Mouse (Mus musculus): ENCODE data around the gene Olfr1500. TPM values are rescaled to one million over a fixed set of nuclear protein-coding genes. Genes with fewer than 3 reads are reported as not detected.
"Not testable (repeated sequence)": the region's sequence is repeated elsewhere in the genome, so short reads cannot be mapped to it uniquely, and the experiment has no call there.

Gene Olfr1500
- total RNA-seq (2015) (not detected in 2 replicates), total RNA-seq (2017) (not detected in 2 replicates)

DNA sequence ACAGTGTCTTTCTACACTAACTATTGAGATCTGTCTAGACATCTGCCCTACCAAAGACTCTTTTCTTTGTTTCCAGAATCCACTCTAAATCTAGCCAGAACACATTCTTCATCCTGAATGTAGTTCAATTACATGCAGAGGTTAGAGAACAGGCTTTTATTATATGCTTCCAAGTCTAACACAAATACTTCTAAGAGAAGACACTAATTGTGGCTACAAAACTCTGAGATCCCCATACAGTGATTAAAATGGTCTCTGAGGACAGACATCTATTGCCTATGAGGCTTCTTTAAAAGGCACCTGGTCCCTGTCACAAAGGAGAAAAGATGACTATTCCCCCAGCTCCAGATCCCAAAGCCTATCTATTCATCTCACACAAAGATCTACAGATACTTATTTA, at the start of gene Olfr1500:
Gene Olfr1500 (minus strand): TSS at position 101 of the 400 bp plus-strand sequence.
- no peak for ATAC-seq (replicated peaks; ENCODE audit: poor library complexity)

DNA sequence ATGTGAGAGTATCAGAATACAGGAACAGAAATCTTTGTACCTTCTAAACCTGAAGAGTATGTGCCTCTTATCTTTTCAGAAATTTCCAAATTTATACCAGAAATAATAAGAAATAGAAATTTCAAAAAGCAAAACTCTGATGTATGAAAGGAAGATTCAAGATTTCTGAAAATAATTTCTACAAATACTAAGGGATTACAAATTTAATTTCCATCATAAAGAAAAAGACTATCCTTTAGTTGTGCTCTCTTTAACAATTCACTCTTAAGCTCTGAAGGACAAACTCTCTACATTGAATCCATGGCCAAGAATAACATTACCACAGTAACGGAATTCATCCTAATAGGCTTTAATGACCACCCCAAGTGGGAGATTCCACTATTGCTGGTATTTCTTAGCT, 31.2 kb upstream of the Olfr1500 start, which contains the start of gene Olfr1502:
Gene Olfr1502 (plus strand): TSS at position 301 of the 400 bp plus-strand sequence.
- ATAC-seq (replicated peaks; ENCODE audit: poor library complexity), result no peak

DNA sequence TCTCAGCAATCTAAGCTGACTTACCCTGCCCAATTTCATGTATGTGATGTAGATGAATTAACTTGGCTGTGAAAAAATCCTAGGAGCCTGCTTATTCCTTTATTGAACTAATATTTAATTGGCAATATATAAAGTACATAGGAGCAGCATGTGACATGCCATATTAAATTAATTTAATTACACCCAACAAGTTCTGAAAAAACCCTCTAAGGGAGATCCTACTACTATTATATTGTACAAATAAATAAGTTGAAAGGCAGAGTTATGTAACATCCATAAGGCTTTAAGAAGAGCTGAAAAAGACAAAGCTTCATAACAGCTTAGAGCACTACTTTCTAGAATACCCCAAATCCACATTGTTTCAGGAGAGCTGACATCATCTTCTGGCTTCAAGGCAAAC, 20.3 kb upstream of the Olfr1500 start, which contains the start of gene Olfr1501:
Gene Olfr1501 (minus strand): TSS at position 101 of the 400 bp plus-strand sequence.
- not testable (repeated sequence) for ATAC-seq (replicated peaks; ENCODE audit: poor library complexity)

DNA sequence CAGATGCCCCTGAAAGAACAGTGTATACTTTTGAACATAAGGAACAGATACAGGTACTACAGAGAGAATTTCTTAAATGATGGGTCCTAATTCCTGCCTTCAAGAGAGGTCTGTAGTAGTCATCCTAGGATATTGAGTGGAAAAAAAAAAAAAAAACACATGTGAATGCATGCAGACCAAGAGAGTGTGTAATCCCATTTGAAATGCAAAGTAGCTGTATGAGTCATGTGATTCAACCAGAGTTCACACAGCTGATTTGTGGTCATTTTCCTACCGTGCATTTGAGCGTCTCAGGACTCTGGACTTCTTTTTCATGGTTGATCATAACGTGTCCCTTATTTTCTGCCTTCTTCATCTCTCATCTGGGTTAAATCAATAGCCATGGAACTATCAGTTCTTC, 1.8 kb downstream of the Olfr1500 start:
- ATAC-seq (replicated peaks; ENCODE audit: poor library complexity), result no peak

DNA sequence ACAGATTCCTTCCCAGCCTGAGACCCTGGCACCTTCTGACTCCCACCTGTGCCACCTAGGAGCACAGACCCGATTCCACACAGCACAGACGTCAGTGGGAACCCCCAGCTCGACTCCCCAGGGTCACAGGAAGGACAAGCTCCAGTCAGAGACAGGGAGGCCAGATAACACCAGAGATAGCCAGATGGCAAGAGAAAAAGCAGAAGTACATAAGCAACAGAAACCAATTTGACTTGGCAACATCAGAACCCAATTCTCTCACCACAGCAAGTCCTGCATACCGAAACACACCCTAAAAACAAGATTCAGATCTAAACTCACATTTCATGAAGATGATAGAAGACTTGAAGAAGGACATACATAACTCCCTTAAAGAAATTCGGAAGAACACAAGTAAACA, 9.4 kb downstream of the Olfr1500 start:
- ATAC-seq (replicated peaks; ENCODE audit: poor library complexity), result 0 out of 2 replicates have a peak, but pooled peaks have one; percentile 29

DNA sequence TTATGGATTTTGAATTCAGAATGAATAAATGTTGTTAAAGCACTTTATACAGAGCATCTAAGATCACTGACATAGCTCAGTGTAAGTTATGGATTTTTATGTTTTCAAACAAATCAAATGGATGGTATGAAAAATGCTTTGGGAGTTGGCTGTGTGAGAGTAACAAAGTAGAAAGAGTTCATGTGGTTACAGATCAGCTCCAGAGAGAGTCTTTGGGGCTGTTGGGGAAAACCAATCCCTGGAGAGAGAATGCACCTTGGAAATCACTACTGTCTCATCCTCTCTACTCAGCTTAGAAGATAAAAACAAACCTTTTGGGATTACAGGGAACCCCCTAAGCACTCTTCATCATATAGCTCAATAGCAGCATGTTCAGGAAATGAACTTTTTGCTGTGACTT, 10.9 kb downstream of the Olfr1500 start, which contains the start of gene Olfr1499:
Gene Olfr1499 (minus strand): TSS at position 101 of the 400 bp plus-strand sequence.
- ATAC-seq (replicated peaks; ENCODE audit: poor library complexity), result no peak

DNA sequence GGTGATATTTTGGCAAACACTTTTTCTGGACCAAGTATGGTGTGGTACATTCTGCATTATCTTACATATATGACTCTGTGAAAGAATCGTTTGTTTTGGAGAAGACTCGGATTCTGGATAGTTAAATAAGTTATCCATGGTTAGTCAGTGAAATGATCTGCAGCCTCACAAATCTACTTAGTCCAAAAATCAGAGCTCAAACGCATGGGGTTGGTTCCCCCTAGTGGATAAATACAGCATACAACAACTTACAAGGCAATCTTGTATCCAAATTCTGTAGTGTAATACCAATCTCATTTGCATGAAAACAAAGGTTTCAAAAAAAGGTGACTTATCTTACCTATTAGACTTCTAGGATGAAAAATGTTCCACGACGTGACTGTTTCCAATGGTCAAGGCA, 11.5 kb downstream of the Olfr1500 start:
- ATAC-seq (replicated peaks; ENCODE audit: poor library complexity), result 0 out of 2 replicates have a peak, but pooled peaks have one; percentile 39

DNA sequence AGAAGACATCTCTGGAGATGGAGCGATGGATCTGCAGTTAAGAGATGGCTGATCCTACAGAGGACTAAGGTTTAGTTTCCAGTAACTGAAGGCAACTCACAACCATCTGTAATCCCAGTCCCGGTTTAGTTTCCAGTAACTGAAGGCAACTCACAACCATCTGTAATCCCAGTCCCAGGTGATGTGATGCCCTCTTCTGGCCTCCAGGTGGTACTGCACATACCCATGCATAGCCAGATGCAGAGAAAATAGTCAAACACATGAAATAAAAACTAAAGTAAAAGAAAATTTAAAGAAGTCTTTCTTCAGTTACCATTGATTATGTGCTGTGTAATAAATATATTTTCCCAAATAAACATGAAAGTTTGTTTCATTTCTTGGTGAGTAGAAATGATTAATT, 17.5 kb downstream of the Olfr1500 start:
- ATAC-seq (replicated peaks; ENCODE audit: poor library complexity), result 0 out of 2 replicates have a peak, but pooled peaks have one; percentile 39

DNA sequence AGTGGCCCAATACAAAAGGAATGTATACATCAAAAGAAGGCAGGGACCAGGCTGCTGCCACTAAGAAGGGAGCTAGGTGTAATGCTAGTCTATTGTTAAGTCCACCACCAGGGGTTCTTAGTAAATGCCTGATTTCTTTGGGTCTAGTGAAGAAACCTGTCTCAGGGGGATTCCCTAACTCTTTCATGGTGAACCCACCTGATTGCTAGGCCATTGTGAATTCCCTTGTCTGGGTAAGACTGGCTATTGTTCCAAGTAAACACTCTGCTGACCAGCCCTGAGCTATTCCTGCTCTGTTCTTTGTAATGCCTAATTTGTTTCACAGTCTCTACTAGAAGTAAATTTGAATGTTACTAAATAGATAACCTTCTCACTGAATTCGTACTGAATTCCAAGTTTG, 24.8 kb downstream of the Olfr1500 start:
- ATAC-seq (replicated peaks; ENCODE audit: poor library complexity), result not testable (repeated sequence)

DNA sequence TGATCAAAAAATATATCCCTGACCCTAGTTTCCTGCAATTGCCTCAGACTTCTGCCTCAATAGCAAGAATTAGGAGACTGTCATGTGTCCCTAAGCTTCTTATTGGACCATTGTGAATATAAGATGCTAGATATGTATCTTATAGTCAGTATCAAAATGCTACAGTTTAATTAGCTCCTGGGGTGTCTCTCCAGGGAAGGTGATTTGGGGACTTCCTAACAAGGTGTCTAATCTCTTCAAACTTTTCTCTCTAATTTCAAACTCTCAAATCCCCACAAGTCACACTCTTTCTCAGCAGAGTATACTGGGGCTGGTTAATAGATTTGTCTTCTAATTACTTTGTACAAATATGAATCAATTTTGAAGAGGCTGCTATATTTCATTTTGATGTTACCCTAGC, 32.2 kb downstream of the Olfr1500 start, which contains the start of gene Olfr1497:
Gene Olfr1497 (minus strand): TSS at position 101 of the 400 bp plus-strand sequence.
- no peak for ATAC-seq (replicated peaks; ENCODE audit: poor library complexity)

DNA sequence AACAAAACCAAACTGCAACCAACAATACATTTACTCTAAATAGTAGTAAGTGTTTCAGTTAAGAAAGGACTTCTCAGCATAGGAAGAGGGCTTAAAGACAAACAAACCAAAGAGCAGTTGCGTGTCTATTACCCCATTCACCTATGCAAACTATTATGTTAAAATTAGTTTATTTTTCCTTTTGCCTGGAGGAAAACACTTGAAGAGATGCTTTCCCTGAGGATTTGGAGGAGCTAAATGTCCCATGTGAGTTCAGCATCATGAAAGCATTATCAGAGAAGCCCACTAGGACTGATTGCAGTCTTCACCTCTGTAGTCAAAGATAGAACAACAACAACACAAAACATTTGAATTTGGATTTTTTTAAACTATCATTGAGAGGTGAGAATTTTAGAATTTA, 52.7 kb downstream of the Olfr1500 start, which contains the start of gene Olfr1496:
Gene Olfr1496 (plus strand): TSS at position 301 of the 400 bp plus-strand sequence.
- ATAC-seq (replicated peaks; ENCODE audit: poor library complexity), result no peak

Other genes with a start within 250 kb of the Olfr1500 start
- gene Olfr1484, start 247.0 kb downstream of the Olfr1500 start, total RNA-seq (2015), result not detected in 2 replicates
- gene Olfr1484, start 247.0 kb downstream of the Olfr1500 start, total RNA-seq (2017), result not detected in 2 replicates
- not detected in 2 replicates for gene Olfr1487, start 213.1 kb downstream of the Olfr1500 start, total RNA-seq (2015)
- gene Olfr1487, start 213.1 kb downstream of the Olfr1500 start, total RNA-seq (2017), result not detected in 2 replicates
- not detected in 2 replicates for gene Olfr1489, start 198.9 kb downstream of the Olfr1500 start, total RNA-seq (2015)
- not detected in 2 replicates for gene Olfr1489, start 198.9 kb downstream of the Olfr1500 start, total RNA-seq (2017)
- gene Olfr1490, start 179.4 kb downstream of the Olfr1500 start, total RNA-seq (2015), result not detected in 2 replicates
- not detected in 2 replicates for gene Olfr1490, start 179.4 kb downstream of the Olfr1500 start, total RNA-seq (2017)
- not detected in 2 replicates for gene Olfr1491, start 133.2 kb downstream of the Olfr1500 start, total RNA-seq (2015)
- not detected in 2 replicates for gene Olfr1491, start 133.2 kb downstream of the Olfr1500 start, total RNA-seq (2017)
- gene Olfr1493-ps1, start 107.2 kb downstream of the Olfr1500 start, total RNA-seq (2015), result not detected in 2 replicates
- gene Olfr1493-ps1, start 107.2 kb downstream of the Olfr1500 start, total RNA-seq (2017), result not detected in 2 replicates
- gene Olfr1494, start 90.8 kb downstream of the Olfr1500 start, total RNA-seq (2015), result not detected in 2 replicates
- not detected in 2 replicates for gene Olfr1494, start 90.8 kb downstream of the Olfr1500 start, total RNA-seq (2017)
- not detected in 2 replicates for gene Olfr1495, start 65.9 kb downstream of the Olfr1500 start, total RNA-seq (2015)
- gene Olfr1495, start 65.9 kb downstream of the Olfr1500 start, total RNA-seq (2017), result not detected in 2 replicates
- gene Olfr1496, start 52.6 kb downstream of the Olfr1500 start, total RNA-seq (2015), result not detected in 2 replicates
- gene Olfr1496, start 52.6 kb downstream of the Olfr1500 start, total RNA-seq (2017), result not detected in 2 replicates
- not detected in 2 replicates for gene Olfr1497, start 32.3 kb downstream of the Olfr1500 start, total RNA-seq (2015)
- not detected in 2 replicates for gene Olfr1497, start 32.3 kb downstream of the Olfr1500 start, total RNA-seq (2017)
- gene Olfr1499, start 11.0 kb downstream of the Olfr1500 start, total RNA-seq (2015), result not detected in 2 replicates
- not detected in 2 replicates for gene Olfr1499, start 11.0 kb downstream of the Olfr1500 start, total RNA-seq (2017)
- not detected in 2 replicates for gene Olfr1501, start 20.2 kb upstream of the Olfr1500 start, total RNA-seq (2015)
- not detected in 2 replicates for gene Olfr1501, start 20.2 kb upstream of the Olfr1500 start, total RNA-seq (2017)
- not detected in 2 replicates for gene Olfr1502, start 31.3 kb upstream of the Olfr1500 start, total RNA-seq (2015)
- not detected in 2 replicates for gene Olfr1502, start 31.3 kb upstream of the Olfr1500 start, total RNA-seq (2017)
- gene Olfr1504, start 67.4 kb upstream of the Olfr1500 start, total RNA-seq (2015), result not detected in 2 replicates
- not detected in 2 replicates for gene Olfr1504, start 67.4 kb upstream of the Olfr1500 start, total RNA-seq (2017)
- gene Olfr1505, start 83.0 kb upstream of the Olfr1500 start, total RNA-seq (2015), result not detected in 2 replicates
- gene Olfr1505, start 83.0 kb upstream of the Olfr1500 start, total RNA-seq (2017), result not detected in 2 replicates